Mouse (Mus musculus) forebrain, embryonic 14.5 days (tissue): ENCODE results near the gene Lsamp. TPM values are rescaled to one million over a fixed set of nuclear protein-coding genes. Genes with fewer than 3 reads are reported as not detected.
A peak's percentile ranks its signal among the peaks of the same experiment; 100 is the strongest.

ENCODE experiments used
- ATAC-seq: fragments of 200-750 bp; cut with Nextera tagmentation; 2 replicates; pipeline ENCODE4 v1.8.0; 2017; ENCODE audit warnings: mild to moderate bottlenecking, moderate library complexity
- DNase-seq: peaks from one replicate; pipeline ENCODE4 v3.0.0-alpha.2; 2015; ENCODE audit warnings: low spot score
- H3K27ac ChIP-seq: fragments of 300-500 bp; sonication (generic); 2 replicates; pipeline ENCODE4 v1.5.1; 2014; ENCODE audit warnings: low read depth, mild to moderate bottlenecking, control low read depth, low read length, moderate library complexity
- H3K27me3 ChIP-seq: fragments of 300-500 bp; sonication (generic); replicated peaks from 2 replicates; pipeline ENCODE4 v1.6.1; 2014; ENCODE audit warnings: low read length, control low read depth, mixed read lengths; ENCODE audit not compliant: control insufficient read depth, insufficient read depth
- H3K36me3 ChIP-seq: fragments of 300-500 bp; sonication (generic); 2 replicates; pipeline ENCODE4 v1.6.1; 2014; ENCODE audit warnings: low read length, control low read depth; ENCODE audit not compliant: control insufficient read depth, insufficient read depth
- H3K4me1 ChIP-seq: fragments of 300-500 bp; sonication (generic); 2 replicates; pipeline ENCODE4 v1.6.1; 2014; ENCODE audit warnings: antibody characterized with exemption, low read length, control low read depth; ENCODE audit not compliant: control insufficient read depth, insufficient read depth
- H3K4me2 ChIP-seq: fragments of 300-500 bp; sonication (generic); 2 replicates; pipeline ENCODE4 v1.6.1; 2014; ENCODE audit warnings: mild to moderate bottlenecking, control low read depth, low read length
- H3K4me3 ChIP-seq: fragments of 300-500 bp; sonication (generic); 2 replicates; pipeline ENCODE4 v1.5.1; 2014; ENCODE audit warnings: low read depth, low read length, control low read depth
- H3K9ac ChIP-seq: fragments of 300-500 bp; sonication (generic); 2 replicates; pipeline ENCODE4 v1.6.1; 2014; ENCODE audit warnings: mild to moderate bottlenecking, low read length, control low read depth, moderate library complexity
- H3K9me3 ChIP-seq: fragments of 300-500 bp; sonication (generic); replicated peaks from 2 replicates; pipeline ENCODE4 v1.6.1; 2016; ENCODE audit warnings: low read length, control low read depth, mixed read lengths; ENCODE audit not compliant: control insufficient read depth
- WGBS: fragments of 180-500 bp; shearing (Covaris S2); extraction: QIAGEN DNeasy Blood & Tissue Kit; methylation state at CpG from one replicate; pipeline ENCODE4 v1.1.7; 2014; 5-methylcytosine and 5-hydroxymethylcytosine counted together
- polyA plus RNA-seq: library from polyadenylated mRNA; unstranded; fragments of >200 nt; fragmentation: Nextera tagmentation; extraction: Ambion mirVana; gene quantifications from 2 replicates; pipeline ENCODE4 v1.2.1, GENCODE M21; 2014

Lsamp gene
- polyA plus RNA-seq, 1 experiment from 2014 or later = 19.0 TPM

DNA sequence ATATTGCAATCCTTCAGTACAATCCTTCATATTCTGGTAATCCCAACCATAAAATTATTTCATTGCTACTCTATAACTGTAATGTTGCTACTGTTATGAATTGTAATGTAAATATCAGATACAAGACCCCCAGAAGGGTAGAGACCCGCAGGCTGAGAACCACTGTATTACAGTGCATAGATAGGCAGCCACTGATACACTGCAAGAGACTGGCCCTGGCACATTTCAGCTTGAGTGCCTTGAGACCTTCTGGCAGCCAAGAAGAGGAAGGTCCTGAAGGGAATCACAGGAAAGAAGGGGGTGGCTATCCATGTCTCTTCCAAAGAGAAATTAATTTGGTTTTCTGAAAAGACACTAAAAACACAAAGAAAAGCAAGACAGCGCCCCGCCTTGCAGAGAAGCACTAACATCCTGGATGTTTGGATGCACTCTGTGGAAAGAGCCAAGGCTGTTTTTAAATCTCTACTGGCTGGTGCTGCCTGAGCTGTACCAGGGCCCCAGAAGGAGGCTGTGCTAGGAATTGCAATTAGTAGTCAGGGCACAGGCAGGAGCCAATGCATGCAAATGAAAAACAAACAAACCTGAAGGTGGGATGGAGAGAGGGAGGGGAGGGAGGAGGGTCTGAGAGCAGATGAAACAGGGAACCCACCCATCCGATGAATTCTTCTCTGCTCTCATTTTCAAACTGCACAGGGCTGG, 1787.4 kb downstream of the Lsamp start:
- Histone ChIP-seq H3K4me1 (peaks cover 15% of the 10 kb centered on the region), H3K36me3 (no peaks in the 10 kb centered on the region), H3K4me2 (no peak overlapping the region), H3K9ac (0 out of 2 replicates have a peak overlapping the region, but pooled peaks have one; percentile 5), H3K9me3 (no peaks in the 10 kb centered on the region), H3K4me3 (no peak overlapping the region), H3K27me3 (no peaks in the 10 kb centered on the region), H3K27ac (peak overlapping the region; percentile 5; the same call in 1 of the 2 replicates)
- WGBS = 31% methylated on average over 4 of the region's 4 CpGs
- ATAC-seq (peak; percentile 94), DNase-seq (peak; percentile 75)

DNA sequence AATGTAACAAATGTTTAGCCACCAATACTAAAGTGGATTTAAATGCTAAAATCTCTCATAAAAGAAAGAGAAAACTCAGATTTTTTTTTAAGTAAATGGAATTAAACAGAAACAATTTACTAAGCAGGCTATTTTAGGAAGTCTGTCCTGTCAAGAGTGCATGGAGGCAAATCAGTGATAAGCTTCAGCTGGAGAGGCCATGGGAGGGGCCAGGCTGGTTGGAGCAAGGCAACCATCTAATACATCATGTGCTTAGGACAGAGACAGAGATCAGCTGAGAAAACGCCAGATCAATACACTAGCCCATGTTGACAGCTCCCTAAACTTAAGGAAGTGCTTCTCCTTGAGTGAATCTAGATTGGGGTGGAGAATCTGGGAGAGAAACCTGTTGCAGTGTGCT, 1793.4 kb downstream of the Lsamp start:
- Histone ChIP-seq H3K36me3 (no peaks in the 10 kb centered on the region), H3K4me1 (no peaks in the 10 kb centered on the region), H3K4me3 (no peak overlapping the region), H3K27me3 (no peaks in the 10 kb centered on the region), H3K9ac (no peak overlapping the region), H3K9me3 (no peaks in the 10 kb centered on the region), H3K4me2 (no peak overlapping the region), H3K27ac (no peak overlapping the region)
- WGBS = 100% methylated on average over 1 of the region's 1 CpGs
- ATAC-seq (no peak), DNase-seq (no peak)

DNA sequence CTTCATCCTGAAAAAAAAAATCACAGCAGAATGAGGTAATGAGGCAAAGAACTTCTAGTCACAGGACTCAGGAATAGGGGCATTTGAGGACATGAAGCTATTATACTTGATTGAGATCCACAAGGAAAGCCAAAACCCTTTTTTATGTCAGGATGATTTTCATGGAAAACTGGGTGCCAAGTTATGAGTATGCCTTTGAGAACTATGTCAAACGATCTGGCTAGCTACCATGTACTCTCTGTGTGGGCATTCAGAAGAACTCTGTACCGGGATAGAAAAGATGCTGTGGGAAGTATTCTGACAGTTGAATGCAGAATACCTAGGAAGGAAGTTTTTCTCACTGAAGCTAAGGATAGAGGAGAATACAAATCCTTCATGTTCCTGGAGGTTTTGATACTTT, 1801.4 kb downstream of the Lsamp start:
- Histone ChIP-seq H3K27me3 (no peaks in the 10 kb centered on the region), H3K4me2 (no peak overlapping the region), H3K27ac (no peak overlapping the region), H3K9ac (no peak overlapping the region), H3K4me3 (no peak overlapping the region), H3K4me1 (peaks cover 18% of the 10 kb centered on the region), H3K9me3 (no peaks in the 10 kb centered on the region), H3K36me3 (no peaks in the 10 kb centered on the region)
- WGBS = 71% methylated on average over 2 of the region's 2 CpGs
- no peak for ATAC-seq
- no peak for DNase-seq

DNA sequence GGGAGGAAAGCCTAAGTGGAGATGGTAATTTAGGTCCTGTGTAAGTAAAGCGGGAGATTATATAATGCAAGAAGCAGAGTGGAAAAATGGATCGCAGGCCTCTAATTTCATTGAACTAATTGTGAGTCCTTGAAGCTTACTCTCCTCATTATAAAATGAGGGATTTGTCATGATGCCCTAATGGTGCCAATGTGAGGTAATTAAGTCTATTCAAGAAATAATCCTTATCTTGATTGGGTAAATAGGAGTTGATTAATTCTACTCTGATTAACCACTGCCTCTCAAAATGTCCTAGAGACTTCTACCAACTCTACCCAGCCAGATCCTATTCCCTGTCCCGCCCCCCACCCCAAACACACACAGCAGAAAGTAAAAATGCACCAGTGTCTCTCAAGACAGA, 1802.5 kb downstream of the Lsamp start:
- 17% methylated on average over 3 of the region's 3 CpGs for WGBS
- peak; percentile 91 for ATAC-seq
- peak; percentile 83 for DNase-seq

DNA sequence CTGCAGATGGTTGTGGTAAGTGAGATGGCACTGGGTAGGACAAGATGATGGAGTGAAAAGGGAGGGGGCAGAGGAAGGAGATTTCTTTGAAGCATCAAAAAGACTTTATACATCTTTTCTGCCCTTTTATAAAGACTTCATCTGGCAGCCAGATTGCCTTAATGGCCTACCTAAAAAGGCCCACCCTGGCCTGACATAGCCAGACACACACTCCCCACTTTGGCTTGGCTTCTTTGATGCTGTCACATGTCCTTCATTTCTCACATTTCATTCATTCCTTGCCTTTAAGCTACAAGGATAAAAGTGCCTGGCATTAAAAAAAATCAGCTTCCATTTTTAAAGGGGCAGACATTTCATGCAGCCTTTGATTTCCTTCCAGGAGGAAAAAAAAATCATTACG, 1803.0 kb downstream of the Lsamp start:
- Histone ChIP-seq H3K27ac (no peak overlapping the region), H3K4me1 (peaks cover 18% of the 10 kb centered on the region), H3K9me3 (no peaks in the 10 kb centered on the region), H3K4me3 (no peak overlapping the region), H3K4me2 (no peak overlapping the region), H3K36me3 (no peaks in the 10 kb centered on the region), H3K9ac (no peak overlapping the region), H3K27me3 (no peaks in the 10 kb centered on the region)
- WGBS = 25% methylated on average over 1 of the region's 1 CpGs
- DNase-seq (peak; percentile 37), ATAC-seq (peak; percentile 63)

More for the DNA sequence above, 1802.5 kb downstream of the Lsamp start:
- Histone ChIP-seq H3K27me3 (no peaks in the 10 kb centered on the region), H3K27ac (no peak overlapping the region), H3K4me1 (peaks cover 18% of the 10 kb centered on the region), H3K9me3 (no peaks in the 10 kb centered on the region), H3K9ac (no peak overlapping the region), H3K4me2 (no peak overlapping the region), H3K36me3 (no peaks in the 10 kb centered on the region), H3K4me3 (no peak overlapping the region)

DNA sequence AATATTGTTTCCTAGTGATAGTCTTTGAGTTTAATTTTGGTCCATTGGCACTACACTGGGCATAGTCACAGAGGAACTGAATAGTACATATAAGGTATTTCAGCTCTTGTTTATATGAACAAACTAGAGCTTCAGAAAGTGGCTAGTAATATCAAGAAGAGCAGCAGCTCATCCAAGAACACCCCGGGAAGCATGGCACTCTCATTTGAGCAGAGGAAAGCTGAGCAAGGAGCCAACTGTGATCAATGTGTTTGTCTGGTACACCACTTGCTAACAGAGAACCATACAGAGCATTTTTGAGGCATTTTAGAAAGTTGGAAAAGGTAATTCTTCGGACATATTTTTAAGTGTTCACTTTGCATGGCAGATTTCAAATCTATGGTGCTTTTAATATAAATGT, 1805.9 kb downstream of the Lsamp start:
- Histone ChIP-seq H3K4me2 (no peak overlapping the region), H3K36me3 (no peaks in the 10 kb centered on the region), H3K4me3 (no peak overlapping the region), H3K27me3 (no peaks in the 10 kb centered on the region), H3K27ac (no peak overlapping the region), H3K4me1 (peaks cover 18% of the 10 kb centered on the region), H3K9me3 (no peaks in the 10 kb centered on the region), H3K9ac (no peak overlapping the region)
- DNase-seq = no peak
- whole genome bisulfite sequencing = 95% methylated on average over 2 of the region's 2 CpGs
- ATAC-seq = no peak

DNA sequence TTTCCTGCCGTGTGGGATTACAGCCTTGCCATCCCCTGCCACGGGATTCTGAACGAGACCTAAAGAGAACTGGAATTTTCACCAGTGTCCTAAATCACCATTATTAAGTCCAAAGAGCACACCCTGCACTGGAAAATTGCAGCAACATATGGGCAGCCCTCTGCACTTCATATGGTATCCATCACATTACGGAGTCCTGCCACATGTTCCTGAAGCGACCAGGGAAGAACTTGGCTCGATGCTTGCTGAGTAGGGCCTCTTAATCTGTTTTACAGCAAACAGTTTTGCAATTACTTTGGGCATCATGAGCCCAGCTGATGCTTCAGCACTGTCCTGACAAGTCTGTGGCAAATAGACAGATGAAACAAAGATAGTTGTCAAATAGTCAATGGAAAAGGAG, 1836.2 kb downstream of the Lsamp start:
- no peak overlapping the region for H3K9ac ChIP-seq
- H3K4me3 ChIP-seq = no peak overlapping the region
- H3K4me1 ChIP-seq = no peaks in the 10 kb centered on the region; the same call in 1 of the 2 replicates
- ATAC-seq (peak; percentile 78; the same call in 1 of the 2 replicates), DNase-seq (peak; percentile 62)
- H3K4me2 ChIP-seq = no peak overlapping the region
- no peaks in the 10 kb centered on the region for H3K36me3 ChIP-seq
- 72% methylated on average over 6 of the region's 6 CpGs for WGBS
- no peaks in the 10 kb centered on the region for H3K27me3 ChIP-seq
- no peaks in the 10 kb centered on the region for H3K9me3 ChIP-seq
- no peak overlapping the region for H3K27ac ChIP-seq

DNA sequence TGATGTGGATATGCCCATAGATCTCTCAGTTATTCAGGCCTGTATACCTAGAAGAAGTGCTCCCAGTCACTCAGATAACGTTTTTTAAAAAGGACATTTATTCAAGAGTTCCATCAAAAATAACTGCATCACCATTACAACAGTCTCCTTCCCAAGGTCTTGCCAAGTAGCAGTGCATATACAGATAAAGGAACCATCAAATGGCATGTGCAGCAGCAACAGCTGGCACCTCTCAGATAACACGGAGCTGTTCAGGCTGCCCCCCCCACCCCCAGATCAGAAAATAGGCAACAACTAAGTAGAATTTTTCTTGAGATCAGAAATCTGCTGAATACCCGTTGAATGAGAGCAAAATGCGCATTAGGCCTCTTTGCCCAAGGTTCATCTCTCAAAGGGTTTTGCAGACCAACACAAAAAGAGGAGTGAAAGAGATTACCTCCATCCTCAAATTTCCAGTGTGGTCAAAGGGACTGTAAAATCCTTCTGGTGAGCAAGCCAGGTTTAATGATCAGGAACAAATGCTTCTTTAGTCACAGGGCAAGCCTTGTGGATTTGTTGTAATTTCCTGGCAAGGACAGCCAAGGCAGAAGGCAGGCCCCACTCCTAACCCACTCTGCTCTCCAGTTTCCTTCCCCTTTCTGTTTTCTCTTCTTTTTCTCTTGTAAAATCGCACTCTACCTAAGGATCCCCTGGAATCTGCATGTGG, 1842.9 kb downstream of the Lsamp start:
- Histone ChIP-seq H3K4me2 (no peak overlapping the region), H3K27ac (no peak overlapping the region), H3K4me1 (peaks cover 4% of the 10 kb centered on the region), H3K27me3 (no peaks in the 10 kb centered on the region), H3K9ac (no peak overlapping the region), H3K36me3 (no peaks in the 10 kb centered on the region), H3K9me3 (no peaks in the 10 kb centered on the region), H3K4me3 (no peak overlapping the region)
- ATAC-seq = peak; percentile 10; the same call in 1 of the 2 replicates
- peak; percentile 33 for DNase-seq
- WGBS = 29% methylated on average over 5 of the region's 5 CpGs

DNA sequence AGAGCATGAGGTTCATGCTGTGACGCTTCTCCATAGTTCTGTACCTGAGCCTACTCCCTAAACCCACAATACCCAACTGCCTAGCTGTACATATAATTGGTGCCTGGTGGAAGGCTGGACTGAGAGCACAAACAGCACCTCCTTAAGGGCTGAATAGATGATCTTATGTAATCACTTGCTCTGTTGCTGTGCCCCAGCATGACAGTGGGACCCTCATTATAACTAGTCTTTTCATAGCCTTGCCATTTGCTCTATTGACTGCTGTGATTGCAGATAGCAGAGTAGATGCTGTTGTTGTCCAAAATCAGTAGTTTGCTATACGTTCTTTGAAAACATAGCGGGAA, 1843.4 kb downstream of the Lsamp start:
- DNase-seq = peak; percentile 31
- peak; percentile 29; the same call in 1 of the 2 replicates for ATAC-seq
- WGBS = 16% methylated on average over 3 of the region's 3 CpGs

More for the DNA sequence above, 1843.4 kb downstream of the Lsamp start:
- H3K9ac ChIP-seq = no peak overlapping the region
- no peaks in the 10 kb centered on the region for H3K27me3 ChIP-seq
- H3K27ac ChIP-seq = no peak overlapping the region
- H3K9me3 ChIP-seq = no peaks in the 10 kb centered on the region
- H3K4me1 ChIP-seq = peaks cover 4% of the 10 kb centered on the region
- no peak overlapping the region for H3K4me2 ChIP-seq
- no peak overlapping the region for H3K4me3 ChIP-seq
- no peaks in the 10 kb centered on the region for H3K36me3 ChIP-seq
